Mouse (Mus musculus): ENCODE data around the gene Psmb11. TPM values are rescaled to one million over a fixed set of nuclear protein-coding genes. Genes with fewer than 3 reads are reported as not detected.

The Psmb11 gene
- polyA plus RNA-seq, 1 experiment = not detected

DNA sequence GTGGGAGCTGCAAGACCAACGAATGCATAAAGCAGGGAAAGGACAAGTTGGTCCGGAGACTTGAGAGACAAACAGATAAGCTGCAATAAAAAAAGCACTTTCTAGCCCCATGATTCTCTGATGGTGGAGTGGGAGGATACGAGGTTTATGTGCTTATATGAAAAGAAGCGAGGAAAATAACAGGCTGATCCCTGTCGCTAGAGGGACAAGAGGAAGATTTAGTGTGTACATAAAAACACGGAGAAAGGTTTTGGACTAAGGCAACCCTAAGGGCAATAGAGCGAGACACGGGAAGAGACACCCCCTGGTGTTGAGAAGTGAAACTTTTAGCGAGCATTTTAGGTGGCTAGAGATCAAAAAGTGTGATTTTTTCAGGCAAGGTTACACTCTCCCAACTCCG lies 43.2 kb upstream of the Psmb11 start:
- H3K27me3 ChIP-seq (ENCODE audit: control insufficient read depth) = peaks cover 66% of the 10 kb centered on the region
- H3K36me3 ChIP-seq (ENCODE audit: control insufficient read depth) = no peaks in the 10 kb centered on the region
- peaks cover 13% of the 10 kb centered on the region; the same call in 1 of the 2 replicates for H3K9me3 ChIP-seq (ENCODE audit: control insufficient read depth, low read length)
- no peak for TF ChIP-seq GATA1 (IDR thresholded peaks at IDR 0.05; ENCODE audit: low read length)
- no peak for TF ChIP-seq TAL1 (IDR thresholded peaks at IDR 0.05; ENCODE audit: low read length)
- peaks cover 34% of the 10 kb centered on the region for H3K4me1 ChIP-seq (ENCODE audit: control insufficient read depth)
- peak overlapping the region; percentile 45 for H3K4me3 ChIP-seq (replicated peaks)

DNA sequence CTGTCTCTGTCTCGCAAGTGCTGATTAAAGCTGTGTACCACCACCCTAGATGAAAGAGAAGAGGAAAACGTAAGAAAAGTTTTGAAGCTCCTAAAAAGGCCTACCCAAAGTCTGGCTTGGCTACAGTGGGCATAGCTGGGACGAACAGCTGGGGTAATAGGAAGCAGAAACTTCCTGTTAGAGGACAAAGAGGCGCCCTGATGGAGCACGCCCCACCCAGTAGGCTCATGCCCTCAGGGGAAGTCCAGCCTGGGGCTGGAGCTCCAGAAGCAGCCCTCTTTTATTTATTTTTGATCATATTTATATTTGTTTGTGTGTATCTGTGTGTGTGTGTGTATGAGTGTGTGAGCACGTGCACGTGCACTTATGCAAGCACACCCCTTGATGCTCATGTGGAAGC lies 41.6 kb upstream of the Psmb11 start:
- TF ChIP-seq TAL1 (IDR thresholded peaks at IDR 0.05; ENCODE audit: low read length) = no peak
- no peak for TF ChIP-seq GATA1 (IDR thresholded peaks at IDR 0.05; ENCODE audit: low read length)
- peaks cover 8% of the 10 kb centered on the region for H3K36me3 ChIP-seq (ENCODE audit: control insufficient read depth)
- peaks cover 25% of the 10 kb centered on the region for H3K4me1 ChIP-seq (ENCODE audit: control insufficient read depth)
- H3K4me3 ChIP-seq (replicated peaks) = no peak overlapping the region
- H3K27me3 ChIP-seq (ENCODE audit: control insufficient read depth) = peaks cover 51% of the 10 kb centered on the region
- H3K9me3 ChIP-seq (ENCODE audit: control insufficient read depth, low read length) = peaks cover 13% of the 10 kb centered on the region; the same call in 1 of the 2 replicates

GRCm38 (mm10) chr14:54582536-54582935 lies 38.7 kb upstream of the Psmb11 start:
- Histone ChIP-seq H3K4me3 (replicated peaks) (no peak overlapping the region), H3K27me3 (ENCODE audit: control insufficient read depth) (peaks cover 22% of the 10 kb centered on the region), H3K36me3 (ENCODE audit: control insufficient read depth) (peaks cover 14% of the 10 kb centered on the region), H3K9me3 (ENCODE audit: control insufficient read depth, low read length) (no peaks in the 10 kb centered on the region; the same call in 1 of the 2 replicates), H3K4me1 (ENCODE audit: control insufficient read depth) (peaks cover 10% of the 10 kb centered on the region)
- no peak for TF ChIP-seq TAL1 (IDR thresholded peaks at IDR 0.05; ENCODE audit: low read length)
- TF ChIP-seq GATA1 (IDR thresholded peaks at IDR 0.05; ENCODE audit: low read length) = no peak

DNA sequence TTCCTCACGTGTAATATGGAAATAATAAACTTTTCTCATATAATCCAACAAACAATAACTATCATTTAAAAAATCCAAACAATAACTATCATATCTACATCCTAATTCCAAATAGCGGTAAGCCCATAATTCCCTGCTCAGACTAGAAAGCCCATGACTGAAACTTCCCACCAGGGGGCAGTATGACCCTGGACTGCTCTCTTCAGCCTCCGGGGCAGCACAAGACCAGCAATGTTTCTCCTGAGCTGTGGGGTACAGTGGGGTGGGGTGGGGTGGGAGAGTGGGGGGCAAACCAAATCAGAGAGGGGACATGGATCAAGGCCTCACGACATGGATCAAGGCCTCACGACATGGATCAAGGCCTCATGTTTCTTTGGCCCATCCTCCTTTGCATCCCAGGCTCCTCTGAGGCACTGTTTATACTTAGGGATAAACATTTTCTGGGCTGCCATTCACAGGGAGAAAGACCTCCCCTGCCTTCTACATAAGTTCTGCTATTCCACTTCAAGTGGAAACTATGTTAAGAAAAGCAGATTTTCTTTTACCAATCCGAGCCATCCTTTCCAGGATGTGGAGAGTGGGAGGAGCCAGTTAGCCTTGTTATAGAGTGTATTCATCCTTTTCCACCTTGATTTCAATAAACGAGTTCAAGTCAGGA lies 37.4 kb upstream of the Psmb11 start:
- no peaks in the 10 kb centered on the region for H3K9me3 ChIP-seq (ENCODE audit: control insufficient read depth, low read length)
- no peak overlapping the region for H3K4me3 ChIP-seq (replicated peaks)
- TF ChIP-seq GATA1 (IDR thresholded peaks at IDR 0.05; ENCODE audit: low read length) (no peak), TAL1 (IDR thresholded peaks at IDR 0.05; ENCODE audit: low read length) (no peak)
- H3K36me3 ChIP-seq (ENCODE audit: control insufficient read depth) = peaks cover 14% of the 10 kb centered on the region
- H3K27me3 ChIP-seq (ENCODE audit: control insufficient read depth) = peaks cover 9% of the 10 kb centered on the region
- H3K4me1 ChIP-seq (ENCODE audit: control insufficient read depth) = peaks cover 5% of the 10 kb centered on the region; the same call in 1 of the 2 replicates

GRCm38 (mm10) chr14:54591056-54591455 lies 30.2 kb upstream of the Psmb11 start:
- Histone ChIP-seq H3K4me1 (ENCODE audit: control insufficient read depth) (peaks cover 13% of the 10 kb centered on the region), H3K9me3 (ENCODE audit: control insufficient read depth, low read length) (peaks cover 6% of the 10 kb centered on the region; the same call in 1 of the 2 replicates), H3K4me3 (replicated peaks) (no peak overlapping the region), H3K27me3 (ENCODE audit: control insufficient read depth) (no peaks in the 10 kb centered on the region), H3K36me3 (ENCODE audit: control insufficient read depth) (peaks cover 22% of the 10 kb centered on the region)
- TF ChIP-seq TAL1 (IDR thresholded peaks at IDR 0.05; ENCODE audit: low read length) (no peak), GATA1 (IDR thresholded peaks at IDR 0.05; ENCODE audit: low read length) (no peak)

GRCm38 (mm10) chr14:54592319-54592934 lies 28.8 kb upstream of the Psmb11 start:
- peaks cover 6% of the 10 kb centered on the region; the same call in 1 of the 2 replicates for H3K9me3 ChIP-seq (ENCODE audit: control insufficient read depth, low read length)
- peaks cover 22% of the 10 kb centered on the region for H3K36me3 ChIP-seq (ENCODE audit: control insufficient read depth)
- peaks cover 13% of the 10 kb centered on the region for H3K4me1 ChIP-seq (ENCODE audit: control insufficient read depth)
- no peak overlapping the region for H3K4me3 ChIP-seq (replicated peaks)
- H3K27me3 ChIP-seq (ENCODE audit: control insufficient read depth) = no peaks in the 10 kb centered on the region
- TF ChIP-seq GATA1 (IDR thresholded peaks at IDR 0.05; ENCODE audit: low read length) (no peak), TAL1 (IDR thresholded peaks at IDR 0.05; ENCODE audit: low read length) (no peak)

GRCm38 (mm10) chr14:54594055-54594454 lies 27.2 kb upstream of the Psmb11 start:
- no peak for TF ChIP-seq GATA1 (IDR thresholded peaks at IDR 0.05; ENCODE audit: low read length)
- no peak for TF ChIP-seq TAL1 (IDR thresholded peaks at IDR 0.05; ENCODE audit: low read length)
- no peak overlapping the region for H3K4me3 ChIP-seq (replicated peaks)
- H3K36me3 ChIP-seq (ENCODE audit: control insufficient read depth) = peaks cover 24% of the 10 kb centered on the region
- H3K9me3 ChIP-seq (ENCODE audit: control insufficient read depth, low read length) = peaks cover 6% of the 10 kb centered on the region; the same call in 1 of the 2 replicates
- peaks cover 13% of the 10 kb centered on the region for H3K4me1 ChIP-seq (ENCODE audit: control insufficient read depth)
- H3K27me3 ChIP-seq (ENCODE audit: control insufficient read depth) = no peaks in the 10 kb centered on the region

- Histone ChIP-seq H3K9me3 (ENCODE audit: control insufficient read depth, low read length) (peaks cover 6% of the 10 kb centered on the region; the same call in 1 of the 2 replicates), H3K27me3 (ENCODE audit: control insufficient read depth) (no peaks in the 10 kb centered on the region), H3K4me3 (replicated peaks) (no peak overlapping the region), H3K4me1 (ENCODE audit: control insufficient read depth) (peaks cover 13% of the 10 kb centered on the region), H3K36me3 (ENCODE audit: control insufficient read depth) (peaks cover 24% of the 10 kb centered on the region)
- TF ChIP-seq TAL1 (IDR thresholded peaks at IDR 0.05; ENCODE audit: low read length) (no peak), GATA1 (IDR thresholded peaks at IDR 0.05; ENCODE audit: low read length) (no peak)
Measured at GRCm38 (mm10) chr14:54594631-54595414, 26.4 kb upstream of the Psmb11 start.

GRCm38 (mm10) chr14:54597084-54597483 lies 24.1 kb upstream of the Psmb11 start:
- H3K4me3 ChIP-seq (replicated peaks) = no peak overlapping the region
- H3K9me3 ChIP-seq (ENCODE audit: control insufficient read depth, low read length) = peaks cover 6% of the 10 kb centered on the region; the same call in 1 of the 2 replicates
- no peak for TF ChIP-seq GATA1 (IDR thresholded peaks at IDR 0.05; ENCODE audit: low read length)
- no peak for TF ChIP-seq TAL1 (IDR thresholded peaks at IDR 0.05; ENCODE audit: low read length)
- peaks cover 14% of the 10 kb centered on the region for H3K36me3 ChIP-seq (ENCODE audit: control insufficient read depth)
- H3K4me1 ChIP-seq (ENCODE audit: control insufficient read depth) = peaks cover 23% of the 10 kb centered on the region
- no peaks in the 10 kb centered on the region for H3K27me3 ChIP-seq (ENCODE audit: control insufficient read depth)
